Mouse (Mus musculus) kidney, adult 18-20 months (tissue): Measurements from ENCODE around the gene Mthfs.

Source experiments
- DNase-seq: peaks from one replicate; pipeline ENCODE4 v3.0.0; 2021

Mthfs gene

DNA sequence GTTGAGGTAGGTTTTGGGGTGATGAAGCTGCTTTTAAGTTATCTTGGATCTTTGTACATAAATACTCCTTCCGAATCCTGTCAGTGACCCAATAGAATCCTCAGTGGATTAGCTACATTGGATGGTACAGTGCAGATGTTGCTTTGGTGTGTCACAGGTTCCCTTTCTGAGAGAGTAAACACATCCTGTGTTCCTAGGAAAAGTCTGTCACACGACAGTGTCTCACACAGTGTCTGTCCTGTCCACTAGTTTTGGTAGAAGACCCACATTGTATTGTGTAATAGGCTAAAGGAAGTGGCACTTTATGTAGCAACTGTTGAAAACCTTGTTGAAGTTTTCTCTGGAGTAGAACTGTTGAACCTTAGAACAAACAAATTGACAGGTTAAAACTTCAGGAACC is 42.9 kb downstream of the Mthfs start:
- no peak for DNase-seq

DNA sequence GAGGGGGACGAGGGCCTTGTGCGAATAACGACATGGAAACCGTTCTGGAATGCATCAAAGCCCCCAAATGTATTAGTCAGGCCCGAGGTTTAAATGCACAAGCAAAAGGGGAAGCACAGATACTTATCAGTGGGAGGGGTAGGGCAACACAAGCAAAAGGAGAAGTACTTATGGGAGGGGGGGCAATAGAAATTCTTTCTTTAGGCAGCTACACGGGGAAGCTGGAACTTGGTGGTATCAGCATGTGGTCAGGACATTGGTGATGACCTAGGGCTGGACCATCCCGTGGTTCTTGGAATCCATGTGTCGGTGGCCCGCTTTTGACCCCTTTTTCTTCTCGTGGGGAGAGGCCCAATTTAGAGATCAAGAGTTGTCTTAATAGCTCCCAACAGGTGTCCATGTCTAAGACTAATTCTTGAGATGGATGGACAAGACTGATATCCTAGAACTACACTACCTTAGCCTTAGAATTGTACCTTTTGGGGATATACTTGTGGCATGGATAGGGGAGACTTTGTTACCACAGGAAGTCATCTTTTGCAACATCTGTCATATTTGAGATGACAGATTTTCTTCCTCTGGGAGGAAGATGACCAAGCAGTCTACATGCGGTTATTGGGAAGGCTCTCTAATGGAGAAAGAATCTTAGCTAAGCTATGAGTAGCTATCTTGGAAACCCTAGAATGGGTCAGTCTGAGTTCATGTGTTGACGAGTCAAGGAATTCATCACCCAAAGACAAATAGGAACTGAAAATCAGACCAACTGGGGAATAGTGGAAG is 46.3 kb downstream of the Mthfs start:
- DNase-seq: no peak

DNA sequence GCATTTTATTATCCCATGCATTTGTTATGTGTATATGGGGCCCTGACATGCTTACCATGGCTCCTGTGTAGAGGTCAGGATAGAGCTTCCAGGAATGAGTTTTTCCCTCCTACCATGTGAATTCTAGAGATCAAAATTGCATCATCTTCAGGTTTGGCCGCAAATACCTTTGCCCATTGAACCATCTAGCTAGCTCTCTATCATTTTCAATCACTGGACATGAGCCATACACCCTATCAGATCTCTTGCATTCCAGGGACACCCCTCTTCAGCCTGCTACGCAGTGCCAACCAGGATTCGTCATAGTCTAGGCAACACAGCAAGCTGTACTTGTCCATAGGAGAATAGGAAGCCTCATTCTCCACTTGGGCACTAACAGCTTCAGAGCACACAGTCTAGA is 53.5 kb downstream of the Mthfs start:
- no peak for DNase-seq

DNA sequence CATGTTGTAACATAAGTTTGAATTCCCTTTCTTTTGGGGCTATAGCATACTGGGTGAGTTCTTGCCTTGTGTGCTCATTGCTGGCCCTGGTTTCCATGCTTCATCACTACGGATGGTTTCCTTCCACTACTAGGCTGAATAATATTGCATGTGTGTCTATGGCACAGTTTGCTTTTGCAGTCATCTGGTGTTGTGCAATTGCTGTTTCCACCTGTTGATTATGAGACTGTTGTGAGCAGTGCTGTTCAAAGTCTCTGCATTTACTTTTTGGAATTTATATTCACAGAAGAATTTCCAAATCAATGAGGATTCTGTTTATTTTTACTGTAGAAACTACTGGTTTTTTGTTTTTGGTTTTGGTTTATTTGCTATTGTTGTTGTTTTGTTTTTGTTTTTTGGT is 54.1 kb downstream of the Mthfs start:
- DNase-seq: no peak

DNA sequence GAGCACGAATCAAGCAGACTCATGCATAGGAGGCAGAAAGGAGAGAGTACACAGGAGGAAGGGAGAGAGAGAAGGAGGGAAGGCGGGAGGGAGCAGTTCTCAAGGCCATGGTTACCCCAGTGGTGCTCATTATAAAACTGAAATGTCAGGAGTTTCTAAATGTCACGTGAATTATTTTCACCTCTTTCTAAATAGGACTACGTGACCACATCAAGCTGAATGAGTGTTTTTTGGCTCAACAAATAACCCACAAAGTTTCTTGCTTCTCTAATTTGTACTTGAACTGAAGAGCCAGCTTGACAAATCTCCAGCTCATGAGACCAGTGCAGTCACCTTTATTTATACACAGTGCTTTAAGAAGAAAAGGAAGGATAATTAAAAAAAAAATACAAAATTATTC is 56.6 kb downstream of the Mthfs start:
- DNase-seq: no peak

DNA sequence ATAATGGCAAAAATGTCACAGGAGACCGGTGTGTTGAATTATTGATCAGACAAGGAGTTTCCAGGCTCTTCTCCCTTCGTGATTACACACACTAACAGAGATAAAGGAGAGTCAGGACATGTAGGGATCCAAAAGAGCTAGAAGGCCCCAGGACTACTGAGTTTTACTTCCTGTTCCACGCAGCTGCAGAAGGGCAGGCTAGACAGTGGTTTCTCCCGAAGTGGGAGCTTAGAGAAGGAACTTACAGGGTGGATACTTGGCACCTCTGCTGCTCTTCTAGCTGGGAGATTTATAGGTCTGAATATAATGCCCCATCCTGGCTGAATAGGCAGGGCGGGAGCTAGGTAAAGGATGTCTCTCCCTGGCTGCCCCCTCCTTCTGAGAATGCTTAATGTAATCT is 57.1 kb downstream of the Mthfs start:
- no peak for DNase-seq

DNA sequence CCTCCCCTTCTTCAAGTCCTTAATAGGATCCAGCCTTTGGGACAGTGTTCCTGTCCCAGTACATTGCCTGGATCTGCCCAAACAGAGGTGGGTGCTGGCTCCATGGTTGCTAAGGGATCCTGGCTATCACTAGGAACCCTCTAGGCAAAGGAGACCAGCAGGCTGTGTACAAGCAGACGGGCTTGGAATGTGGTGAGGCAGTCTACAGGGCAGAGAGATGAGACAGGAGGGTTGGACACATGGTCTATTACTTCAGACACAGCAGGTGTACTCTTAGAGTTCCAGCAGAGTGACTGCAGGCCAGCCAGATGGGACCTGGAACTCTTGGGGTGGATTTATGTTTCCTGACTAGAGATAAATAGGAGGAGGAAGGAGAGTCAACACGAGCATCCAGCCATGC is 59.9 kb downstream of the Mthfs start:
- no peak for DNase-seq

DNA sequence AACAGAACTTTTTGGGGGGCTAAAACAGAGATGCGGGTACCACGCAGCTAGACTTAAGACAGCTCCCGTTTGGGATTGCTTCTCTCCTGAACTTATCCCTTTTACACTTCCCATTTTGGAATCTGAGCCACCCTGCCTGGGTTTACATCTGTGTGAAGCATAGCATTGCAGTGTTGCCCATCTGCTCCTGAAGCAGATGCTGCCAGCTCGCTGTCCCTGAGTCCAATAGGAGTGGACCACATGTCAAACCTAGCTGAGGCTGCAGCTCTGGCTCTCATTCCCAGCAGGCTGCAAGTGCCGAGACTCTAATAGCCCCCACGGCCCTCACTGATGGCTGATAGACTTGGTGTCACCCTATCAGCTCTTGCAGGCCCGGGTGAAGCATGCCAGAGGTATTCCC is 63.3 kb downstream of the Mthfs start:
- DNase-seq: no peak

DNA sequence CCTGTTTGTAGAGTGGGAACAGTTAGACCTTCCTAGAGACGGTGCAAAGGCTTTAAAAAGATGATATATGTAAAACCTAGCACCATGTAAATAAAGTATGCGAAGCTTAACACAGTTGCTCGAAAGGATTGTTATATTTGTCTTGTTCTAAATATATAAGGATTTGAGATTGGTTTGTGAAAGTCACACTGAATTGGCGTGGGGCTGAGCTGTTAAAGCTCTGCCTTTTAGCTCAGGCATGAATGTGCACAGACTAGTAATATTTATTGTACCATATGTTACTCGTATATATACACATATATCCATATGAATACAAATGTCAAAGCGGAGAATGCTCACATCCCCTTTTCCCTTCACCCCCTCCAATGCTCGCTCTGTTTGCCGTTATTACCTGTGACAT is 67.7 kb downstream of the Mthfs start:
- no peak for DNase-seq

DNA sequence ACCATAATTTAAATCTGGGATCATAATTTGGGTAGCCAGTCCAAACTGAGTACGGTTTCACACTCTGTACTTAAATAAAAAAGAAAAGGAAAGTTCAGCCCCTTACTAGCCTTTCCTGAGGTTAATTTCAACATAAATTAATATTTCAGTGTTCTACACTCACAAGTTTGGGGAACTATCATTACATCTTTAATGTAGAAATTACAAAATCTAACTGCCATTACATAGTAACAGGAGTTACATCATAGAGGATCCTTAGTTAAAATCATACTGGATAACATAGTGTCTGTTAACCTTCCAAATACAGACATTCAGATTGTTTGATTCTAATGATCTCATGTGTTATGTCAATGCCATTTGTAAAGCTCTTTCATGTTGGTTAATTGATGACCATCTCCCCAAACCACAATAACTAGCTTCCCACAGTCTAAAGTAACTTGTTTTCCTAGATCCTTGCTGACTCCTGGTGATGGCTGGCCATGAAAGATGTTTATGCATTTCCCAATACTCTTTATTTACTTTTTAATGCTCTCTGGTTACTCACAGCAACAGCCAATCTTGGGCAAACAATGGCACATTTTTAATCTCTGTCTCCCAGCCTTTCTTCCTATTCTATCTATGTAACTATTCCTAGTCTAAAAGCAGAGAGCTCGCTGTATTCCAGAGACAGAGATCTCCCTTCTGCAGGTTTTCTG is 72.0 kb downstream of the Mthfs start:
- no peak for DNase-seq

DNA sequence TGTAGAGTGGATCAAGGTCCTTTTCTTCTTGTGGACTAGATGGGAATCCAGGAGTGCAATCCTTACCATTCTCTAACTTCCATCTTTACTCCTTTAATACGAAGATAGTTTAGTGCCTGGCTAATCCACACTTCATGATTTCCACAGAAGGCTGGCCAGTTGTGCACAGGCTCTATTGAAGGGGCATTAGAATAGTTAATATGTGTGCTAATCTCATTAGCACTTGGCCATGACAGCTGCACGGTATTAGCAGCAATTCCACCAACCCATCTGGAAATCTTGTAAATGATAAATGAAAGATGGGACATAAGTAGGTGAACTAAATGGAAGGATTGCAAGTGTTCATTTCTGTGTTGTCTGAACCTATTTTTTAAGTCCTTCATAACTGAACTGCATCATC is 77.6 kb downstream of the Mthfs start:
- no peak for DNase-seq

DNA sequence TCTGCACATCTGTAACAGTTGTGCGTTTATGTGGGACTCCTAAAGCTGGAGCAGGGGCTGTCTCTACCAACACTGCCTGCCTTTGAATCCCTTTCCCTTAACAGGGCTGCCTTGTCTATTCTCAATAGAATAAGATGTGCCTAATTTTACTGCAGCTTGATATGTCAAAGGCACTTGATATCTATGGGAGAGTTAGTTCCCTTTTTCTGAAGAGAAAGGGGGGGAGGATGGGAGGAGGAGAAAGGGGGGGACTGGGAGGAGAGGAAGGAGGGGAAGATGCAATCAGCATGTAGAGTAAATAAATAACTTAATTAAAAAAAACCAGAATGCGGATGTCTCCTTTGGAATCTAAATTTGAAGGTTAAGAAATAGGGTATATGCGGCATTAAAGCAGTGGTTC is 82.9 kb downstream of the Mthfs start:
- DNase-seq: no peak

DNA sequence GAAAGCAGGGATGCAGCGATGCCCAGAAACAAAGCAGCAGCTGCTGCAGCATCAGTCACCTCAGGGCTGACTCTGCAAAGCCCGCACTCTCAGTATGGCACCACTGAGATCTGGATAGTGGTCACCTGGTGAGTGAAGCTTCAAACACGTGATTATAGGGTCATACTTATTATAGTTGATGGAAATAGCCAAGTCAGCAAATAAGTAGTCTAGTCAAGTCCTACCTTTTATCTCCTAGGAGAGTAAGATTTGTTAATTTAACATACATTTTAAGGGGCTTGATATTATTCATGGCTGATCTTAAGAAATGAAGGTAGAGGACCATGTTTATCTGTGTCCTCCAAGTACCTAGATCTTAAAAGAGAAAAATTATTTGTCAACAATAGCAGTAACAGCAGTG is 83.6 kb downstream of the Mthfs start:
- DNase-seq: no peak

DNA sequence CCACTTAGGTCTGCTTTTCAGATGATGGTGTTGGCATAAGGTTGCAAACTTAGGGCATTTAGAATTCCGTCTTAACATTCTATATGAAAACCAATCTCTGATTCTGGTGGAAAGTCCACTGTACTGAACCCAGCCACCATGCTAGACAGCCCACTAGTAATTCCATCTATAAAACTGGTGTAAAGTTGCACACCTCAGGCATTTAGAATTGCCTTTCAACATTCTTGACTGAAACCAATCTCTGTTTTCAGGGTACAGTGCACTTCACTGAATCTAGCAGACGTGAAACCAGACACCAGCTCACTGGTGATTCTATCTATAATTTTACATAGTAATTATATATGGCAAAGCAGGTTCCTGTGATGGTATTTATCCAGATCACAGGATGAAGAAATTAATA is 95.2 kb downstream of the Mthfs start:
- no peak for DNase-seq

DNA sequence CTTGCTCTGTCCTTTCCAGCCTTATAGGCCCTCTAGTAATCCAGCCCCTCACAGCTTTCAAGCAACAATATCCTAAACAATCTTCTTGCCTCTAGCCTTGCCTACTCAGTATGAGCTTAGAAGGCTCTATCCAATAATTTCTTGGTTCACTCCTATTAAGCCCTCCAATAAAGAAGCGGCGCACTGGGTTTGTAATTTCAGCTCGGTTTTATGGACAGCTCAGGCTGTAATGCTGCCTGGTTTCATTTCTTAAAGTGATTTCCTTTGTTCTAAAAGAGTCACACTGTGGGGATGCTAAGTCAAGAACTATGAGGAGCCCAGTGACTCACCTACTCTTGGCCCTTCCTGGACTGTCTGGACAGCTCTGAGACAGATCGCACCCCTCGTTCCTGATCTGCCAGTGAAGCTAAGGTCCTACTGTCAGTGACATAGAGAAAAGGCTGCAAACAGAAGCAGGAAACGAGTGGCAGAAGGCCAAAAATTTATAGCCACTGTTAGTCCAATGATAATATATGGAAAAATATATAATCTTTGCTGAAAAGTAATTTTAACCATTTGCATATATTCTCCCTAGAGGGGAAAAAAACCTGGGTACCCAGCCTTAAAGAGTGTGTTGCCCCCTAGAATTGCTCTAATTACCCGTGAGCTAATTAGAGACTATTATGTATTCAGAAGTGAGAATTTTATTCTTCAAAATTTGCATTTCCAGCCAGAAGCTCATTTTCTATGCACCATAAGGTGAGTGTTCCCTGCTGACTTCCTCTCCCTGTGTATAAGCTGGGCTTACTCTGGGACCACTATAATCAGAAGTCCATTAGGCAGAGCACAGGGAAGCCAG is 98.1 kb downstream of the Mthfs start:
- DNase-seq: no peak

DNA sequence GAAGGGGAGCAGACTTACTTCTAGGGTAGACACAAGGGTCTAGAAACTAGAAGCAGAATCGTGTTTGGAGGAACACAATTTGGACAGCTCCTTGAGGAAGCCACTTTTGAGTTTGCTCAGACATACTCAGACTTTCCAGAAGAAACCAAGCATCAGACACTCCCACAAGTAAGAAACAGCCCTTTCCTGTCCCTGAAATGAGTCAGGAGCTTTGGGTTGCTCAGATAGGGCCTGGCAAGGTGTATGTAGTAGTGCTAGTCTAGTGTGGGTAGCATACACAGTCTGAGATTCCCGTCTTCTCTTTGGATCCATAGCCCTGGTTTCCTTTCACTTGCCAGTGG is 98.7 kb downstream of the Mthfs start:
- no peak for DNase-seq

DNA sequence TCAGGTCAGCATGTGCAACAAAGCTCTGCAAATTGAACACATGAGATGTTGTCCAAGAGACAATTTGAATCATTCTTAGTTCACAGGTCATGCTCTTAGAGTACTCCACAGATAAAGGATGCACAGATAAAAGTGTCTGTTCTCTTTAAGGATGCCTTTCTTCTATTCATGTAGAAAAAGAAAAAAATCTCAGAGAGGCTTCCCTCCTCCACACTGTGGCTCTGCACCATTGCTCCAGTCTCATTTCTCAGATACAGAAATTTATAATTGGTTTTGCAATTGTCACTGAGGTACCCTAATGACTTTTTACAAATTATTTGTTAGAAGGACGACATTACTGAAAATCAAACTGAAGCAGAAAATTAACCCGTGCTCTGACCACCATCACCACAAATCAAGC is 101.2 kb downstream of the Mthfs start:
- DNase-seq: no peak

DNA sequence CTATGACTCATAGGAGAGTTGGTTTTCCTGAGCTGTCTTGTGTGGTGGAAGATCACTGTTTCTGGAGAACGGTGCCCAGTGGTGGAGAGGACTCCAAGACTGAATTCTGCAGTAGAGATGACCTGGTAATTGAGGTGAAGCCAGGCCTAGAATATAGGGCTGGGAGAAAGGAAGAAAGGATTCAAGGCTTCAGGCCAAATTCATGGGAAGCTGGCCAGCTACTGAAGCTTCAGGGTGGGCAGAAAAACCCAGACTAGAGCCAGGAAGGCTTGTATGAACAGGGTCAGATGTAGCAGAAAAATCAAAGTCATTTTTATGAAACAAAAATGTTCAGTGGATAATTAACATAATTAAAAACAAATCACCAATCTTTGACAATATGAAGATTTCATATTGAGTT is 163.3 kb downstream of the Mthfs start:
- DNase-seq: no peak

DNA sequence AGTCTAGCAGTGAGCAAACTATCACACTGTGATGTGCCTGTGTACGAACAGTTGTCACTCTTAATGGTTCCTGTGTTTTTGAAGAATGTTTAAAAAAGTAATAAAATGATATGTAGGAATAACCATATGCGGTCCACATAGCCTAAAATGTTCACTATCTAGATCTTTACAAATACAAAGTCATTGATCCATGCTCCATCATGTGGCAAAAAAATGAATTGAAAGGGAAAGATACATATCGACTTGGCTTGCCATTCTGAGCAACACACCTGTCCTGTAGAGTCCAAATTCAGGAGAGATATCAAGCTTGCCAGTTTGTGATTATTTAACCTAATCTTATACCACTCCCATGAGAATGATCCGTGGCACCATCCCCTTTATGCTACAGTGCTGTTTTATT is 164.2 kb downstream of the Mthfs start:
- no peak for DNase-seq

DNA sequence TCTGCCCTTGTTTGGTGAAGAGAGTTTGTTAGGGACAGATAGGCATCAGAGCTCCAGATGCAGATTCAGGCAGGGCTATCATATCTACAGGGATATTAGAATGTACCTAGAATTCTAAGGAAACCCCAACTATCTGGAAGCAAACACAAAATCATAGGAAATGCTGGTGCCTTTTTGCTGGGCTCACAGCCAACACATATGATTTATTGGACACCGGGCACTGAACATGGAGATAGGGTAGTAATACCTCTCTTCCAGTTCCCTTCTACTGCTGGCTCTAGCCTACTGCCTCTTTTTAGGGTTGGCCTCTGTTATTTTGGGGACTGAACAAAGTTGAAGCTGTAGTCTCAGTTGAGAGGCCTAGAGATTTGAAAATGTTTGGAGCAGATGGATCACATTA is 192.6 kb downstream of the Mthfs start:
- no peak for DNase-seq
